Mouse (Mus musculus): ENCODE measurements around the gene Tpk1.

DNA sequence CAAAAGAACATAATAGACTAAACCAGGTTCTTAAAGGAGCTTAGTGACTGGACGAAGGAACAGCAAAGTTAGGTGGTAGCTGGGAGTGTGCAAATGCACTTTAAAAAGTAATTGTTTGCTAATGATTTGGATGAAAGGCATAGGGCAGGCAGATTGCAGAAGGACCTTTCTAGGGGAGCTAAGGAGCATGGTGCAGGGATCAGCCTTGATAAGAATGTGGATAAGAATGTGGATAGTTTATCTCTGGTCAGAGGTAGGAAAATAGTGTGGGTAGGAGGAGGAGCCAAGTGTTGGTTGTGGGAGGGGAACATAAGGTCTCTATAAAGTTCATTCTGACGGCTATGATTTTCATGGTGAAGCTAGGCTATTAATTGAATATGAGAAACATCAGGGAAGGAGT is 327.3 kb downstream of the Tpk1 start:
- TF ChIP-seq CTCF (IDR thresholded peaks at IDR 0.05; ENCODE audit: extremely low read depth, insufficient read length, insufficient replicate concordance, low read depth, low read length) (no peak), POLR2A (IDR thresholded peaks at IDR 0.05; ENCODE audit: low read depth, low read length) (no peak)
